Mouse (Mus musculus) embryo, embryonic 11.5 days (tissue): ENCODE measurements at regions not wholly inside any gene's neighbourhood (a gene's known extent, or its start where the extent isn't known, plus 50 kb on each side); places are given as distances from the start of the nearest gene placed in this dataset.
"Not testable (repeated sequence)": the region's sequence is repeated elsewhere in the genome, so short reads cannot be mapped to it uniquely, and the experiment has no call there.

ENCODE experiments used
- DNase-seq: peaks from one replicate; pipeline ENCODE4 v3.0.0-alpha.2; 2012; ENCODE audit warnings: low read depth, low spot score

DNA sequence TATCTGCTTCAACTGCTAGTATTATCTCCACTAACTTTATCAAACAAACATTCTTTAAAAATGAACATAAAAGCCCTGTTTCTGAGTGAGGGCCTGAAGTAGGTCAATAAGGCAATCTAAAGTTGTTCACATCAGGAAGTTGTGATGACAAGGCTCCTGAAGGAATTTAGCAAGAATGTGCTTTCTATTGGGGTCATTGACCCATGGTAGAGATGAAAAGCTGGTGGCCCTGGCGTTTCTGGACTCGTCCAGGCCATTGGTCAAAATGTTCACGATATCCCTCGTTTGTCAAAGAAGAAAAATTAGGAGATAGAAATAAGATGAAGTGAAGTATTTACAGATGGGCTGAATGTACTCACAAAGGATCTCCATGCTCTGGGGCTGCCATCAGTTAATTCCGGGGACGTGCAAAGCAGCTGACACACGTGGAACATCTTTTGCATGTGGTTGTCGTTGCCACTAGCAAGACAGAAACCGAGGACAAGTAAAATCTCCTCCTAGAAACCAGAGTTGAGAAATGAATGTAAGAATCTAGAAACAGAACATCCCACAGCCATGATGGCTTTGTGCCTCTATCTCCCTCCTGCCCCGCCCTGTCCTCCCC lies 134.1 kb downstream of the Snx18 start:
- no peak for DNase-seq

DNA sequence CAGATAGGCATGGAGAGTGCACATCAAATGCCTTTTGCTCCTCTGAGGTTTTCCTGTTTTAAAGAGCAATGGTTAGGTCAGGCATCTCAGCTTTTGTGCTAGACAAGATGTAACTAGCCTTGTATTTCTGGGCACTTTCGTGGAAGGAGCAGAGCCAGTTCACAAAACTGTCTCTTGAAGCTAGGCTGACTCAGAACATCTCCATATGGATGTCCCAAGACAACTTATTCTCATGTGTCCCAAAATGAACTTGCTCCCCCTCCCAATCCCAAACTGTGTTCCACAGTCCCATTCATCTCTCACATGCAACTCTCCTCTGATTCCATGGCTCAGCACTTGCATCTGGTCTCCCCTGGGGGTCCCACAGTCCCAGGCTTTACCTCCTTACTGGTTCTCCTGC lies 135.5 kb downstream of the Snx18 start:
- no peak for DNase-seq

DNA sequence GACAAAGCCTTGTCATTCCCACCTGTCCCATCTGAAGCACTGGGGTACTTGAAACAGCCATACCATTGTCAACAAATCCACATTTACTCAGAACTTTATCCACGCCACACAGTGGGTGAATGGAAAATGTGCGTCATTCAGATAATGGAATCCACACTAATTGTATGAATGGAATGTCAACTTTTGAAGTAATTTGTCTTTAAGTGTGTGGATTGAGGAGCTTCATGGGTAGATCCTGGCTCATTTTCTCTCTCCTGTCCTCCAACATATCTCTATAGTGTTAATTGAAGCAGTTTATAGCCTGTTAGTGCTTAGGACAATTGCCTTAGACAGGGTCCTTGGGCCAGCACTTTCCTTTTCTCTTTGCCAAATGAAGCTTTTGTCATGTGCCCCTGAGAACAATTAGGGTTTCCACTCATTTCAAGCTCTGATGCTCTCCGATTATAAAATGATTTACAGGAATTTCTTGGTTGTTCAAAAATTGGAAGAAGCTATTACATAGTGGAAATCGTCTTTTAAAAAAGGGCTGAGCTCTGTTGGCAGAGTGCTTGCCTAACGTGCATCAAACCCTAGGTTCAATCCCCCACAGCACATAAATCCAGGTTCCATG lies 140.4 kb downstream of the Snx18 start:
- no peak for DNase-seq

DNA sequence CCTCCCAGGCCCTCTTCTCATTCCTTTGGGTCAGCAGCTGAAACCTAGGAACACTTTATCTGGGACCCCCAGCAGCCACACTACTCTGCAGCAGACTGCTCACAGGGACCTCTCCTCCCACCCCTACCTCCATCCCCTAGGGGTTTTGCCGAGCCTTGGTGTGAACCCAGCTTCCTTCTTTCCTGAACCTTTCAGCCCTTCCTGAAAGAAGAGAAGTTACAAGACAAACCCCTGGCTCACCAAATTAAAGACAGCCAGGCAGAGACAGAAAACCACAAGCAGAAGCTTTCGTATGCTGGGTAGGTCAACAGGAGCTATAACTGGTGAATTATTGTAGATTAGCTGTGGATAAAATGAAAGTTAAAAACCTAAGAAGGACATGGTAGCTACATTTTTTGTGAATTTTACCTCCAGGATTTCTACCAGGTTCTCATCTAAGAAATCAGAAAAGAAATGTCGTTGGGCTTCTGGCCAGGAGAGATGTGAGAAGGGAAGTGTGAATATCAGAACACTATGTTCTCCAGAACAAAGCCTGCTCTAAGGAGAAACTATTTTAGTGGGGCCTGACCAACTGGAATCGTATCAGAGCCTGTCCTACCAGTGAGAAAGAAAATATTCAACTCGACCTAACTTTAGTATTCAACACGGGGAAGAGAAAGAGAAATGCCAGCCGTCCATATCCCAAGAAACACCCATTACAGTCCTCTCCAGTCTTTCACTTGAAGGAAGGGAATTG lies 147.4 kb downstream of the Snx18 start:
- DNase-seq = no peak

DNA sequence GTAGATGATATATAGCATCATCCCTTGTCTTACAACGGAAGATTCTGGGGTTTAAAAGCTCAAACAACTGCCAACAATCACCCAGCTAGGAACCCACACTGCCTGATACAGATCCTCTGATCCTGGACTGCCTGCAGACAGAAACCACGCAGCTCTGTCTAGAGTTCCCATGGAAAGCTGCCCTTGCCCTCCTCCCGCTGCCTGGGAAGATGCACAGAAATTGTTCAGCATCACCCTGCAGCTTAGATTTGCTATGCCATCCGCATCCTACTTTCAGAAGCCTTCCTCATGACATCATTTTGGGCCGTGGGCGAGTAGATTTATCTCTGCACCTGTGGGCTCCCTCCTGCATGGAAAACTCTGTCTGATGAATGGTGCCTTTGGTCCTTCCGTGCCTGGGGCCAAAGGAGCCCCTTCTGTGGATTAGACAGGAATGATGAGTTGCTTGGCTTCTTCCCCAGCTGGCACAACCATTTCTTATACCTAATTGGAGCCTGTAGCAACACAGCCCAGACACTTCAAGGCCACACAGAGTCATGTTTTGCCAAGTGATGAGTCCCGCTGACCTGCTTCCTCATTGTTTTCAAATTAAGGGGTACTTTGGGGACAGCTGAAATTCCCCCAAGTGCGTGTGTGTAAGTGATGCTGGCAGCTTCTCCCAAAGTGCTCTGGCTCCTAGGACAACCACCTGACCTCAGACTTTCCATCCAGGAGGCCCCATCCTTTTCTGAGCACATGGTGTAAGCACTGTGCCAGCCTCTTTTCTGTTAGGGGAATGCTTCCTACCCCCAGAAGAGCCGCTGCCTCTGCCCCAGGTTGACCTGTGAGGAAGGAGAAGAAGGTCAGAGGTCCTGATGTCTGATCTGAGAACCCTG lies 153.9 kb downstream of the Snx18 start:
- DNase-seq = no peak

DNA sequence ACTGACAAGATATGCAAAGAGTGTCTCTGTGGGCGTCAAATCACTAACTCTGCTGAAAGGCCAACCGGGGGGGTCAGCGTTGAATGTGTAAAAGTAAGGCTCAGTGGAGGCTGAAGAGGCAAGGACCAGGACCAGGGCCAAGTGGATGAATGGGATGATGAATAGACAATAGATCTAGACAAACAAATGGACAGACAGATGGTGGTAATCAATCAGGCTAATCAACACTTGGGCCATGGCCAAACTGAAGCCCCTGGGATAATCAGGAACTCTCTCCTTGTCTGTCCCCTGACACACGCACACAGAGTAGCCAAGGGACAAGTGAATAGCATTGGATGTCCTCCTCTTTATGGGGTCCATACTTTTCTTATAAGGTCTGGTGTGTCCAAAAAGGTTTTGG lies 154.9 kb downstream of the Snx18 start:
- DNase-seq = no peak

DNA sequence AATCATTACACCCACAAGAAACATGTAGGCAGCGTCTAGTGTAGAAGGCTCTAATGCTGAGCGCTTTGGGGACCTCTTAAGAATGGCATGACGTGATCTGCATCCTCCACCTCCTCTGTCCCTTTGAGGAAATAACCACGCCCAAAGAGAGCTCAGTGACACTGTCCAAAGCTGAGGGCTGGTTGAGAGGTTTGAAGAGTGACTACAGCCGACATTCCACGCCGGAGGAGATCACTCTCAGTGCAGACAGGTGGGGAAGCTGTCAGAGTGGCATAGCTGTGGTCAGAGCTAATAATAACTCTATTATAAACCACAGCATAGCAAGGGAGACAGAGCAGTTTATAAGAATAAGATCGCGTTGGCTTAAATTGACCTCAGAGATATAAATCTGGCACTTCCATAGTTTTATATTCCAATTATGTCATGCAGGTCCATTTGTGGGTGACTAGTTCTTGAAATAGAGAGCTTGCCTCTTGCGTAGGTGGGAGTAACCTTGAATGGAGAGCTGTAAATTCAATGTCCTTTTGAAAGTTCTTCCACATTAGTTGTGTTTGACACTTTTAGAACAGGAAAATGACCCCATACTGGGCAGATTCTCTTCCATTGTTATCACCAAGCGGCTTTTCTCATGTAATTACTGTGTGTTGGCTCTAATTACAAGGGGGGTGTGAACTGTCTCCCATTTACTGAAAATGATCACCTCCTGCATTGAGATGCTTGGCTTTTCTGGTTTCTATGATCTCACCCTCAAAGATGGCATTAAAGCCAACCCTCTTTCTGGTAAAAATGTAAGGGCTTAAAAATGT lies 161.7 kb downstream of the BC067074 start:
- no peak for DNase-seq

DNA sequence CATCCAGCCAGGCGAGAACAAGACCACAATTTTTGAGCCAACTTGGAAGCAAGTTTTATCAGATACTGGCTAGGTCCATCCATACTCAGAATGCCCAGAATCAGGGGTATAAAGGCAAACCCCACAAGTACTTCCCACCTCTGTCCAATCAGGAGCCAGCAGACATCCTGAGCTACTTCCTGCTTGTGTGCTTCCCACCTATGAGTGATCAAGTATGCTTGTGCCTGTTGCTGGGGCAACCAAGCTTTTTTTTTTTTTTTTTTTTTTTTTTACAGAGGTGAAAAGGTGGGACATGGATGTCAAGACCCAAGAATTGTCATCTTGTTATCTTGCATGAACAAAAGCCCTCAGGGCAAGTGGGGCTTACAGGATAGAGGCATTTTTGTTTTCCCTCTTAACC lies 155.4 kb downstream of the BC067074 start:
- no peak for DNase-seq

DNA sequence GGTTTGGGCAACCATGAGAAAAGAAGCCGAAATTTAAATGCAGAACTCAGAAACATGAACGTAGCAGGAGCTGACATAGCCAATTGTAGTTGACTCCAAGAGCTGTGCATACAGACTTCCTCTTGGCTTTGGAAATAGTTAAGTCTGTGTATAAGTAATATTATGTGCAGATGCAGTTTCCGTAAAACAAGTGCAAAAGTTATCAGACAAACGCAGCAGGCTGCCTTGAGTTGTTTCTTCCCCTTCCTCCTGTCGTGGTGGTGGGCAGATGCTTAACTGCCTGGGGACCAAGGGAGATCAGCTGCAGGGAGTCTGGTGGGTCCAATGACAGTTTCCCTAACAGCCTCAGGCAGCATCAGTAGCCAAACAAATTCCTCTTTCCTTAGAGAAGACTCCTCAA lies 153.3 kb downstream of the BC067074 start:
- DNase-seq = no peak

DNA sequence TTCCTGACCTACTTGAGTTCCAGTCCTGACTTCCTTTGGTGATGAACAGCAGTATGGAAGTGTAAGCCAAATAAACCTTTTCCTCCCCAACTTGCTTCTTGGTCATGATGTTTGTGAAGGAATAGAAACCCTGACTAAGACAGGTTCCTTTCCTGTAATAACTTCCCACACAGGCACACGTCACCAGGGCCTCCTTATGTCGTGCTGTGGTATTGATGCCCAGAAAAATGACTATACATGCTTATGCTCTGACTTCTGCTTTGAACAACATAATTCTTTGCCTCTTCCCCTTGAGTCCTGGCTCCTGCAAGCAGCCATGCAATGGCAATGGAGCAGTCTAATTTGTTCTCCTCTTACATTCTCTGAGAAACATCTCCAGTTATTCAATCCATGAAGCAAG lies 151.5 kb downstream of the BC067074 start:
- DNase-seq = not testable (repeated sequence)

DNA sequence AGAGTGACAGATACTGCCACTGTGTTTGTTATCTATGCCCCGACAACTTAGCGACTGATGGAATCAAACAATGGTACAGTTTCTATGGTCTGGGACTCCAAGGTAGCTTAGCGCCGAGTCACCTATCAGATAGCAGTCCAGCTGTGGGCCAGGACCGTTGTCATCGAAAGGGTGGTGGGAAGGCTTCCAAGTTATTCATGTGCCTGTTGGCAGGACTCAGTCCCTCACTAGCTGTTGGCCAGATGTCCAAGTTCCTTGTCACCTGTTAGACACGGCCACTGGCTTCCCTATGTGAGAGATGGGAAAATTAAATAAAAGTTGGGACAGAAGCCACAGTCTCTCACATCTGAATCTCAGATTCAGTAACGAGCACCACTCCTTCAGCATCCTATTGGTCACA lies 150.1 kb downstream of the BC067074 start:
- DNase-seq = no peak

DNA sequence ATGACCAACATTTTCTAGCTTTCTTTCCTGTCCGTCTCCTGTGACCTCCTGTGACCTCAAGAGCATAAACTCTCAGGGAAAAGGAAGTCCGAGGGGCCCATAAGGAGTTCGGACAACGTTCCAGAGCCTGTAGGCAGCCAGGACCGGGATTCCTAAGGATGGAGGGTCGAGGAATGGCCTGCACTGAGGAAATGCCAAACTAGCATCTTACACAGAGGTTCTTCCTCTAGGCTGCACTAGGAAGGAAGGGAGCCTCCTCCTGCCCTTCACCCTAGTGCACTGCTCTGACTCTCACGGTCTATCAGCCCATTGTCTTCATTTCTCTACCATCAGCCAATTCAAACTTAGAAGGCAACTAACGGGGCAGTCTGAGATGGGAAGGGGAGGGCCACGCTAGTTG lies 149.2 kb downstream of the BC067074 start:
- no peak for DNase-seq

DNA sequence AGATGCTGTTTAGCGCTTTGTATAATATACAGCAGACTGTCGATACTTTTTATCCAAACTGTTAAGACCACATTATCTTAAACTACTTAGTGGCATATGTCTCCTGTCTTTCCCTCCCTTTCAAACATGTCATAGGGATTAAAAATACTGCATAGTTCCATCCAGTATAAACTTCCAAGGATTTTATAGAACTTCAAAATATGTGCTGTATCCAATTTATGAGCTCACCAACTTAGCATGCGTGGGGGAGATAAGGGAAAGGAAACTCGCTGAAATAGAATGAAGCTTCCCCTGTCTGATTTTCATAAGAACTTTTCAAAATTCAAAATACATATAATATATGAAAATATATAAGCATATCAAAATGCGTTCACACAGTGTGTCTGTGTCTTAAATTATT lies 147.2 kb downstream of the BC067074 start:
- DNase-seq = no peak

DNA sequence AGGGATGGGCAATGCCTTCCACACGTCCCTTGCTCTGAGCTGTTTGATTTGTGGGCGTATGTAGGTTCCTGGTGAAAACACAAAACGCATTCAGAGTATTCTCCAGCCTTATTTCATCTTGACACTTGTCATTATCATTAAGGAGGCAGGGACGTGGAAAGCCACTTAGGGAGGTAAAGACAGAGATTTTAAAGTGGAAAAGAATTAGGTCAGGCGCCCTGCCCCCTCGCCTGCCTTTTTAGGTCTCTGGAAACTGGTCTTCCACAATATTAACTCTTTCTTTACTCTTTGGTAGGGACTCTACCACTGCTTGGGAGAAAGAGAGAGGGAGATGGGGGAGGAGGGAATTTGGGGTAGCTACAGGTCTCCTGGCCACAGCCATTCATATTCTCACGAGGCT lies 146.6 kb downstream of the BC067074 start:
- no peak for DNase-seq

DNA sequence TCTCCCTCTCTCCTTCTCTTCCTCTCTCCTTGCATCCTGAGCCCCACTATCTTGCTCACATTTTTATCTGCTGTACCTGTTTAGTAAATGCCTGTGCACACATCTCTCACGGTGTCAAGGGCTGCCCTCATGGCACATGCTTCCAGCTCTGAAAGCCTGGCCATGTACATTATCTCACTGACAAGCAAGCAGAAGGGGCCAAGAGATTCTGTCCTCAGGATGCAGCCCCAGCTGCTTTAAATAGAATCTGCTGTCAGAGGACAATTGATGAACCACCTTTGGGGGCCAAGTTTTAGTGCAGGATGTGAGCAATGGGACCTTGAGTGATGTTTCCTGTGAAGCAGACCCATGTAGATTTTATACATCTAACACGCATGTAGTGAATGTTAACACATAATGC lies 145.9 kb downstream of the BC067074 start:
- no peak for DNase-seq

DNA sequence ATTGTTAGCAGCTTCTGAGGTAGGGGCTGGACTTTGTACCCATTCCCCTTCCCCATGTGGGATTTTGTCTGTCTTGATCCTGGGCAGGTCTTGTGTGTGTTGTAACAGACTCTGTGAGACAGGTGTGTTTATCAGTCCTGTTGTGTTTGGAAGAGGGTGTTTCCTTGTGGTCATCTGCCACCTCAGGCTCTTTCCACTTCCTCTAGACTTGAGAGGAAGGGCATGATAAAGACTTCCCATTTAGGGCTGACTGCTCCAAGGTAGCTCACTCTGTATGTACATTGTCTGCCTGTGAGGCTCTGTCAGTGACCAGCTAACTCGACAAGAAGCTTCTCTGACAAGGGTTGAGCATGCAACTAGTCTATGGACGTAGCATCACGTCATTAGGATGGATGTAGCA lies 143.3 kb downstream of the BC067074 start:
- DNase-seq = no peak

DNA sequence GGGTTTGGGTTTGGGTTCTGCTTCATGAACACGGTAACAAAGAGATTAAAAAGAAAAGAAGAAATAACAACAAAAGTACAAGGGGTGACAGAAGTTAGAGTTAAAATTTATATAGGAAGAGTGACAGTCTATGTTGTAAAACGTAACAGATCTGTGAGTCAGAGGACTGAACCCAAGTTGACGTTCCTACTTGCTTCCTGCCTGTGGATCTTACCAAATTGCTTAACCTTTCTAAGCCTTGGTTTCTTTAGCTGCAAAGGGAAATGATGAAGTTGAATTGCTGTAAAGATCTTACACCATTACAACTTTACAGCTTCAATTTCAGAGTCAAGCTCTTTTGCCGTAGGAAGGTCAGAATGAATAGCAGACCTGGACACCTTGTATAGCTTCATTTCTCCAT lies 142.2 kb downstream of the BC067074 start:
- no peak for DNase-seq

DNA sequence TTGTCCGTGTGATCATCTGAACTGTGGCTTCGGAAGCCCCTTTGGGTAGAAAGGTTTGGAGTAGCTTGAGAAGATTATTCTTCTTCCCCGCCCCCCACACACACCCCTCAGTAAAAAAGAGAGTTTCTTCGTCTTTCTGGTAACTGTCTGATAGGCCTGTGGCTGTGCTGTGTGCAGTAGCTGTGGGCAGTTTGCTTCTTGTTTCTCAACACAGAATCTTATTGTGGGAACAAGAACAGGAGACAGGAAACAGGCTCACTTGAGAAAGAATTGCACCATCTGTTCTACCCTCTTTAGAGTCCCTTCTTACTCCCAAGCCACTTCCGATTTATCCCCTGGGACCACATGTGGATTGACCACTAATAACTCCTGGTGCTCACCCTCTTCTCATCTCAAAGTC lies 140.5 kb downstream of the BC067074 start:
- DNase-seq = no peak

DNA sequence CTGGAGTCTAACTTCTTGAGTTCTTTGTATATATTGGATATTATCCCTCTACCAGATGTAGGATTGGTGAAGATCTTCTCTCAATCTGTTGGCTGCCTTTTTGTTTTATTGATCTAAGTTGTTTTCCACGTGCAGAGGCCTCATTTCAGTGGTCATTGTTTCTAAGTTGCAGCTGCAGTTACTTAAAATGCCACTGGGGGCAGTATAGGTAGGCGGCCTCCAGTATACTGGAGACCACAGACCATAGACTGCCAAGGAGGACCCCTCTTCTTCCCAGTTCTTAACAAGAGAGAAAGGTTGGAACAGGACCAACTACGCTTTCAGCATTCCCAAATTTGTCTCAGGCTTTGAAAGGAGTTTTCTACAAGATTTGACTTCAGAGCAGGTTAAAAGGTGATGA lies 136.7 kb downstream of the BC067074 start:
- DNase-seq = no peak
